Mouse (Mus musculus) brain, embryonic 18.5 days (tissue): ENCODE measurements around the gene C2cd4a.
A peak's percentile ranks its signal among the peaks of the same experiment; 100 is the strongest.

Experiments used
- DNase-seq: peaks from one replicate; pipeline ENCODE4 v3.0.0-alpha.2; 2012; ENCODE audit warnings: low read depth, low spot score

C2cd4a gene

DNA sequence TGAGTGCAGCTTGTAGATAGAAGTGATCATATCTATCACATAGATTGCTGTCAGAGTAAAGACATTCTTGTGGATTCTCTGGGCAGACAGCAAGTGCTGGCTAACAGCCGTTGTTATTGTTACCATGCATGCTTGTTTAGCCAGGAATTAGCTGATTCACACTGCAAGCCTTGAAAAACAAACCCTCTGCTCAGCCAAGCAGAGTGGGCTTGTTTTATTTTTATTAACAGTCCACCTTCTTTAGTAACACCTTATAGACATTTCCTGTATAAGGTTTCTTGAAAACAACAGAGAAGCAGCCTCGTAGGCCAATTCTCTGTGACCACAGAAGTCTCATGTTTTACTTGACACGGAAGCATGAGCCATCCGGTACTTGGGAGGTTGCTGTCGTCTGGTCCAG is 2.4 kb upstream of the C2cd4a start:
- DNase-seq: no peak

DNA sequence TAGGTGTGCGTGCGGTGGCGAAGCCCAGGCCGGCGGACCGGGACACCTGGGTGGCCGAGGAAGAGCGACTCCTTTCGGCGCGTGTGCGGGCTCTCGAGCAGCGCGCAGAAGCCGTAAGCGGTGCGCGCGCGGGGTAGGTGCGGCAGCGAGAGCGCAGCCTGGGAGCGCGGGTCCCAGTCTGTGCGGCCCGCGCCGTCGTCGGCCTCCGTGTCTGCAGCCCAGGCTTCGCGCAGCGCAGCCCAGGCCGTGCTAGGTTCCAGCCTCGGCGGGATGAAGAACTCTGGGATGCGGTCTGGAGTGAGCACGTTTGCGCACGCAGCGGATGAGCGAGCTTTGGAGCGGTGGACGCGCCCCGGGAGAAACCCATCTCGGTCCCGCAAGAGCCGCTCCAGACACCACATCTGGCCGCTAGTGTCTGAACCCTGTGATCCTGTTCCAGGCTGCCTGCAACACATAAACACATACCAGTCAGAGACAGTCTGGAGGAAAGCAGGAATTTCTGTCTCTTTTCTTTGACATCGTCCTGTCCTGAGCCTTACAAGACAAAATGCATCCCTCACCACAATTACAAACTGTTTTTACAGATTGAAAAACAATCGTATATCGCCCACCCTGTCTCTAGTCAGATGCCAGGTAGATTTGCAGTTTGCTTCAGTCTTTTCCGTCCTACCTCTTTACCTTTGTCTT is 628 bp downstream of the C2cd4a start:
- no peak for DNase-seq

DNA sequence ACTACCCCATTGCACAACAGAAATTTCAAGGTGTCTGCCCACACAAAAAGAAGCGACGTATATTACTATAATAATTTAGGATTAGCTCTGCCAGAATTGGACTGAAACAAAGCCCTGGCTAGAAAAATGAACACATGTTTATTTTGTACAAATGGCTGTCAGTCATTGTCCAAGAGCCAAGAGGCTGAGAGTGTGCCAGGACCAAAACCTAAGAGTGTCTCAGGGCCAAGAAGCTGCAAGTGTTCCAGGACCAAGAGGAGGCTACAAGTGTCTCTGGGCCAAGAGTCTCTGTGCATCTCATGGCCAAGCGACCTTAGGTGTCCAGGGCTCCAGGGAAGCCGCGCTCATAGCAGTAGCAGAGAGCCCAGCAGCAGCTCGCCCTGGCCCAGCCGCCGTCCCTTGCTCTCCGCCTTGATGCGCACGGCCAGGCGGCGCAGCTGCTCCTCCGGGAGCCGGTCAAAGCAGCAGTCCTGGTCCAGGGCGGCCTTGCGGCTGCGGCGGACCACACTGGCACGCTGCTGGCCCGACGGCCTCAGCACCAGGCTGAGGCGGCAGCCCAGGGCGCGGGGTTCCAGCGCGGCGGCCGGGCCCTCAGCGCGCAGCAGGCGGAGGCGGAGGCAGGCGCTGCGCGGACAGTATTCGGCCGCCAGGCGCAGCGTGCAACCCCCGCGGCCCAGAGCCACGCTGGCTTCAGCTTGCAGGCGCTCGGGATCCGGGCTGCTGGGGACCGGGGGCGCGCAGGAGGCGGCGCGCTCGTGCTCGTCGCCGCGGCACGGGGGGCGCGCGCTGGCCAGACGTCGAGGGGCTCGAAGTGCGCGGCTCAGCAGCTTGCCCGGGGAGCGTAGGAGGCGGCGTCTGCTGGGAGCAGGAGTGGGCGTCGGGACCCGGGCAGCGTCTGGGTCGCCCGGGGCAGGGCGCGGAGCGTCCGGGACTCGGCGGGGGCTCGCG is 1.4 kb downstream of the C2cd4a start:
- DNase-seq: no peak

DNA sequence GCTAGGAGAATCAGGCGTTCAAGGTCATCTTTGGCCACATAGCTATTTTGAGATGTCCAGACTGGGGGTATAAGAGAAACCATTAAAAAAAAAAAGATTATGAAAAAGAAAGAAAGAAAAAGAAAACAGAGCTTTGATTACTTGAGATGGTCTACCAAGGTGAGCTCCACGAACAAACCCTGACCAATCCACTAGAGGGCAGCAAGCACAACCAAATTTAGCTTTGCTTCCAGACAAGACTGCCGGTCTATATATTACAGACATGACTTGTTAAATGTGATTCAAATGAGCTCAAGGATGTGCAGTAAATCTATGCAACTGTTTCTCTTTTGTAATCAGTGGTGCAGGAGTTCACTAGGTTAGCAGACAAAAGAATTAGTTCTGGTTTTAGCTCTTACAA is 3.9 kb downstream of the C2cd4a start:
- DNase-seq: no peak

DNA sequence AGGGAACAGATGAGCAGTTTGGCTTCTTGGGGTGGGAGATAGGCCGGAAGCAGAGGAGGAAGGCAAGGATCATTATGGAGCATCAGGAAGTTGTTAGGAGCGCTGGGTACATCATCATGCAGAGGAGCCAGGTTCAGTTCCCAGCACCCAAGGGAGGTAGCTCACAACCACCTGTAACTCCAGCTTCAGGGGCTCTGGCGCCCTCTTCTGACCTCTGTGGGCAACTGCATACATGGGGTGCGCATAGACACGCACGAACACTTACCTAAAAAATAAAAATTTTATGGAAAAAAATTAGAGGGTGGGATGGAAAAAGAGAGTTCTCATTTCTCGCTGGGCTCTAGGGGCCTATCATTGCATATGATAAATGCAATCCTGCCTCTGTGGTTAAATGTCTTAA is 6.6 kb downstream of the C2cd4a start:
- DNase-seq: no peak

DNA sequence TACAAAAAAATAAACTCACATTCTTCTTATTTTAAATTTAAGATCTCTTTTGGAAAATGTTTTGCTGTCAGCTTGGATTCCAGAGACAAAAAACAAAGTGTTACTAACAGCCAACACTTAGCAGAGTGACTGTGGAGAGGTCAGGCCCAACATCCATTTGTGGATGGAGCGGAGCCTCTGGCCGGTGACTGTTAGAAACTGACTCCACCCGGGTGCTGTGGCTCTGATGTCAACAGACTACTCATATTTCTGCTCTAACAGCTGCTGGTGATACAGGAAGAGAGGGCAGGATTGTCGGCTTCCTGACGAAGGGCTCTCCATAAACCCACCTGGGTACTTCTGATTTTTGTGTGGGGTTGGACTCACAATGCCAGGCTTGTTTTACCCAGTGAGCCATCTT is 9.0 kb downstream of the C2cd4a start:
- no peak for DNase-seq

DNA sequence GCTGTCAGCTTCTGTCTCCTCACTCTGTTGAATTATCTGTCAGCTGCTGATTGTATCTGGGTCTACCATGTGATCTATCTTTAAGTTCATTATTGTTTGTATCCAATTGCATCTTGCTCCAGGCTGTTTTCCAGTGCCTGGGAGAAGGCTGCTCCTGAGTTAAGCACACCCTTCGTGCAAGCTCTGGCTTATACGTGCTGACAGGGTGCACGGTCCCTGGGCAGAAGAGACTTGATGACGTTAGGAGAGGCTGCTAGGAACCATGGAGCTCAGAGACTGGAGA is 13.5 kb downstream of the C2cd4a start:
- DNase-seq: no peak

DNA sequence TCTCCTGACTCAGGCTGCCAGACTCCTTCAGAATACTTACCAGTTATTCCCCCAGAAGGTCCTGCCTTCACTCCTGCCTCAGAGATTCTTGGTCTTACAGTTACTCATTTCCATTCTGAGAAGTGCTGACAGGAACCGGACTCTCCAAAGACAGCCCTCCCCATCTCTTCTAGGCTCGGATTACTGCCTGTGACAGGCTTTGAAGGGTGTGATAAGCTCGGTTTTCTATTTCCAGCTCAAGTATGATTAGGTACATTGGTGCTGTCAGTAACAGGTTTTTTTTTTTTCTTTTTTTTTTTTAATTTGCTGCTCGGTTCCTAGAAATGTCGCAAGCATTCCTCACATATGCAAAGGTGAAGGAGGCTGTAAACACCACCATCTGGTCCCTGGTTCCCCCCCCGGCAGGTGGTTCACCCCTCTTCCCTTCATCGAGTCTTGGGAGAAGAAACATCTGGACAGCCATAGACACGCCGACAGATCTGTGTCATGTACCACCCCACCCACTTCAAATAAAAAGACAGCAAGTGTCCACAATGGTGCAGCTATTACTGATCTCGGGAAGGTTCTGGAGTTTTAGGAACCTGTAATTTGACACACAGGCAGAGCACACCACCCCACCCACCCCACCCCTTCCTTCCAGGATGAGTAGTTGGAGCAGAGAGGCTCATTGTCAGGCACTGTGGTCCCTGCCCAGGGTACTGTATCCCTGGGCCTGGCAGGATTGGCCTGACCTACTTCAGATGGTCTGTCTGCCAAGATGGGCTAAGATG is 14.0 kb downstream of the C2cd4a start:
- DNase-seq: no peak

DNA sequence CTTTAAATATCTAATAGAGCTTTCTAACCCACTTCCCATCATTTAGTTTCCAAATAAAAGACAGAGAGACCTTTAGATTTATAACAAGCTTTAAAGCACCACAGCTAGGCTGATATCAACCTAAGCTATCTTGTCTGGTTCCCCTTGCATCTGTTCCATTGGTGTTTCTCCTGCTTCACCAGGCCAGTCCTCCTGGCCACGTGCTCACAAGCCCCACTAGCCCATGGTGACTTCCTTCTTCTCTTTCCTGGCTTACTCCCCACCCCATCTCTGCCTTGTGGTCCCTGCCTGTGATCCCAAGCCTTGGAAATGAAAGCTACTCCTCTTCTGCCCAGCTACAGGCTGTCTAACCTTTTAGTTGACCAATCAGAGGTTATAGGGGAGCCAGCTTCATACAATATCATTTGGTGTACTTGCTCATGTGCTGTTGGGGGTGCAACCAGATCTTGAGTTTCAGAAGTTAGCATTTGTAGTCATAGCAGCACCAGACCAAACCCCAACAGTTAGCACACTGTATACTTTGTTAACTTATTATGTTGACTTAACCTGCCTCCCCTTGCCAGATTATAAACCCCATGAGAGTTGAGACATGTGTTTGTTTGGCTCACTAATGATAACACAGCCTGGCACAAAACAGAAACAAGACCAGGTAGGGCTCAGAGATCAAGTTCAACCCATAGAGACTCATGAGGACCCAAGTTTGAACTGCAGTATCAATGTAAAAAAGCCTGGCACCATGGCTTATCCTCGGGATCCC is 15.8 kb downstream of the C2cd4a start:
- no peak for DNase-seq

DNA sequence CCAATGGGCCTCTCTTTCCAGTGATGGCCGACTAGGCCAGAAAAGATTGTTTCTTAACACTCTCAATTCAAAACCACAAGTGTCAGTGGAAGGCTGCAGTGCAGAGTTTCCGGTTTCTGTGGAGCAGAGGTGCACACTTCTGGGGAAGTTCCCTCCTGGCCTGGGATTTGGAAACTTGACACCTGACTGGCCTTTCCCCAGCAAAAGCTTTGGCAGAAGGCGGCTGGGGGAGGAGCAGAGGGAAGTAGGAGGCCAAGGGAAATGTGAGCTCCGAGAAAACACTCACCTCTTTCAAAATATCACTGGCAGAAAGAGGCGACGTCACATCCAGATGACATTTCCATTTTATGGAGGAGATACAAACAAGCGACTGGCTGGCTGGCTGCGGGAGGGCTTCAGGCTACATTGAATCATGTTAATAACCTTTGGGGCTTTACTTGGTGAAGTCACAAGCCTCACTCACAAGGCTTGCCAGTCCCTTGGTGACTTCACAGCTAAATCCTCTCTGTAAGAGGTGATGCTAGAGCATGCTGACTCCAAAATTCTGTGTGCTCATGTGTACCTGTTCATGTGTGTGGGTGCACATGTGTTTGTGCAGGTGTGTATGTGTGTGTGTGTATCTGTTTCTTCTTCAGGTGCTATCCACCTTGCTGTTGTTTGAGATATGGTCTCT is 18.3 kb downstream of the C2cd4a start:
- DNase-seq: no peak

DNA sequence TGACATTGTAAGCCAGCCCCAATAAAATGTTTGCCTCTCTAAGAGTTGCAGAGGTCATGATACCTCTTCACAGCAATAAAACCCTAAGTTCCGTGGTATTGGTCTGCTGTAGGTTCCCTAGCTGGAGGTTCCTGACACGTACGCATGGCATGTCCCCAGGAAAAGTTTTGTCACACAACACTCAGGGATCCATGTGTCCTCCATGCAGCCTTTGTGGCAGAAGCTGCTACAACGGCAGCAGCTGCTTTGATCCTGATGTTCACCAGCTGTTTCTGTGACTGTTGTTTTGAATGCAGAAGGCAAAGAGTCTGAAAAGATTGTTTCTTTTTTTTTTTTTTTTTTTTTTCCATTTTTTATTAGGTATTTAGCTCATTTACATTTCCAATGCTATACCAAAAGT is 19.0 kb downstream of the C2cd4a start:
- DNase-seq: no peak

DNA sequence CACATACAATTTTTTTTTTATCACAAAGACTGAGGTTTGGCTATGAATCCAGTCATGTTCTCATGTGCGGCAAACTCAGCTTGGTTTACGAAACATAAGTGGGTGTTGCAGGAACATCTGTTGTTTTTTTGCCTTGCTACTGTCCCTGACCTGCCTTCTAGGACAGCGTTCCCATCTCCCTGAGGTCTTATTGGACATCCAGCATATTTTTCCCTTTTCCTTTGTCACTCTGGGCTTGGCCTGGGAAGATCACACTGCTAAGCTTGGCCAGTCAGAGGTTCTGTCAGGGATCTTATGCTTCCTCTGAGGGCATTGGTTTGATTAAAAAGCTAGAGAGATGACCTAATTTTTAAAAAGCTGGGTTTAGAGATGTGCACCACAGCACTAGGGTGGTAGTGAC is 21.0 kb downstream of the C2cd4a start:
- DNase-seq: no peak

DNA sequence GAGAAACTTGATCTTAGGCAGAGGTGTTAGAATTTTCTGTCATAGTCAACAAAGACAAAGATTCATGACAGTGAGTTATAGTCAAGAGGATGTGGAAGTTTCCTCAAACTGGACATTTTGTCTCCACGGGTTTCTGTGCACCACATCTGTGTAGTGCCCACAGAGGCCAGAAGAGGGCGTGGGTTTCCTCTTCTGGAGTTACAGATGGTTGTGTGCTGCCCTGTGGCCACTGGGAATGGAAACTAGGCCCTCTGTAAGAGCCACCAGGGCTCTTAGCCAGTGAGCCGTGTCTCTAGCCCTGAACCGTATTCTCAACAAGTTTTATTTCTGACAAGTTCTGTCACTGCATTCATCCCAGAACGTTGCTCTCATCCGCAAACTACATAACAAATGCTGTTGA is 21.6 kb downstream of the C2cd4a start:
- DNase-seq: no peak

DNA sequence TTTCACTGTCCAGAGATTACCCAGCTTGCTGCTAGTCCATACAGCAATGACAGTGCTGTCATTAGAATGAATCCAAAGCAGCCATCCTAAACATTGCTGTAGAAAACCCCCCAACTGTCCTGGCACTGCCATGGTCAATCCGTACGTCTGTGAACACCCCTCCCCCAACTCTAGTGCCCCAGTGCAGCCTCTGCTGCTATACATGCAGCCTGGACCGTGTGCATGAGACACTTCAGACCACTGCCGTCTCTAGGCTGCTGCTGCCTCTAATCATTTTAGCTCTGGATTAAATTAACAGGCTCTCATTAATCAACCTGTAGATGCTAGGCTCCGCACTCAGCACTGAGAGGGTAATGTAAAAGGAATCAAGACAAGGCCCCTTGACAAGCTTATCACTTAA is 25.1 kb downstream of the C2cd4a start:
- no peak for DNase-seq

DNA sequence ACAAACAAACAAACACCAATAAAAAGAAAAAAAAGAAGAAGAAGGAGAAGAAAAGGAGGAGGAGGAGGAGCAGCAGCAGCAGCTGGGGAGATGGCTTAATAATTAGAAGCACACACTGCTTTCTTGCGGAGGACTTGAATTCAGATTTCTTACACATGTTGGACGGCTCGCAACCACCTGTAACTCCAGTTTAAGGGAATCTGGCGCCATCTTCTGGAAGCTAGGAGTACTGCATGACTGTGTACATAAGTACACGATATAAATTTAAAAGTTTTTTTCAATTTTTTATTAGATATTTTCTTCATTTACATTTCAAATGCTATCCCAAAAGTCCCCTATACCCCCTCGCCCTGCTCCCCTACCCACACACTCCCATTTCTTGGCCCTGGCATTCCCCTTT is 29.9 kb downstream of the C2cd4a start:
- DNase-seq: no peak

DNA sequence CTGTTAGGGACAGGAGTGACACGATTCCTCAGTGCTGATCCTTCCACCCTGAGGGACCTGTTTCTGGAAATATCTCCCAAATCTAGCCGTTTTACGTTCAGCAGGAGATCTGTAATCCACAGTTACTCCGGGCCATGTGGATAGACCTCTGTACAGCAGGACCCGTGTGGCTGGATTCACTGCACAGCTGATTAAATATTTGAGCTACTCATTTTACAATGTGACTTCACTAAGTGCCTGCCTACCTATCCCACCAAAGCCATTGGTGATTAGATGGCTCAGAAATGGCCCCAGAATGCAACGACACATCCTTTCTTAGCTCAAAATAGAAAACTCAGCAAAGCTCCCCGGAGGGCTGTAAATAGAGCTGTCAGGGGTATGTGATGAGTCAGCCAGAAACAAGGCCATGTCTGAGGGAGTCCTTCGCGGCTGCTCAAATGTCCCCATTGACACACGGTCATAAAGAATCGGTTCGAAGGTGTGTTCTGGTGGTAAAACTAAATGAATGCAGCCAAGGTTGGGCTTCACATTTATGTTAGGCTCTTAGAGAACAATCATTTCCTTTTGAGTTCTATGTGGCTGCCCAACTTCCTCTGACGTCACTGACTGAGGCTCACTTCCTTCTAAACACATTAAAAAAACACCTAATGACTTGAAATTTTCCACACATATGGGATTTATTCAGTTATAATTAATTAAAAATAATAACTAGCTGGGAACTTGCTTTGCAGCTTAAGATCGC is 32.9 kb downstream of the C2cd4a start:
- no peak for DNase-seq

DNA sequence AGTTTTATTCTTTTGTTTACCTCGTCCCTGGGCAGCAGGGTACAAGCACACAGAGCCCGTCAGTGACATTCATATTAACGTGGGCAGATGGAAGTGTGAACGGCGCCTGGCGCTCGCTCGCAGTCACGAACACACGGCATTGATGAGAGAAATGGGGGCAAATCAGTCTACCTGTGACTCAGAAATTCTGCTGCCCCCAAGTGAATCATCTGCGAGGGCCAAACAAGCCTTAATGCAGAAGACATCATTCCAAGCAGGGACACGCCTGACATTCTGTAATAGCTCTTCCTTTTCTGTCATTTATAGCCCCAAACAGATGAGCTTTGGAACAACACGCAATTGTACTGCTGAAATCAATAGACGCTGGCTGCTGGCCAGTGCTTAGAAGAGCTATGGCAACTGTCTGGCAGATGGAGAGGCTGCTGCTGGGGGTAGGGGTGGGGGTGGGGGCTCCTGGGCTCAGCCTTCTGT is 36.9 kb downstream of the C2cd4a start:
- peak; percentile 43 for DNase-seq

DNA sequence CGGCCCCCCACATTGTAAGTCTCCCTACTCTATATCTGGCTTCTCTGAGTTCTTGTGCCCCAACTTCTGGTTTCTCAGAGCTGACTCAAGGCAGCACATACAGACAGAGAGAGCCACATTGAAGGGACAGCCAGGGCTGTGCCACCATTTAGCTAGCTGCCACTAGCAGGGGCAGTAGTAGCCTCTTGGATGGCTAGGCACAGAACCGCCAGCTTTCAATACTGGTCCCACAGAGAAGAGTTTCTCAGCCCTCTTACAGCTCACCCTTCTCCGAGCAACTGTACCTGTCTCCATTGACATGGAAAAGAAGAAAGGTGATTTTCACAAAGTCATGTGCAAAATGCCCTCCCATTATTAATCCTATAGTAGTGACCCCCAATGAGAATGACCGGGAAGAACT is 37.5 kb downstream of the C2cd4a start:
- no peak for DNase-seq

DNA sequence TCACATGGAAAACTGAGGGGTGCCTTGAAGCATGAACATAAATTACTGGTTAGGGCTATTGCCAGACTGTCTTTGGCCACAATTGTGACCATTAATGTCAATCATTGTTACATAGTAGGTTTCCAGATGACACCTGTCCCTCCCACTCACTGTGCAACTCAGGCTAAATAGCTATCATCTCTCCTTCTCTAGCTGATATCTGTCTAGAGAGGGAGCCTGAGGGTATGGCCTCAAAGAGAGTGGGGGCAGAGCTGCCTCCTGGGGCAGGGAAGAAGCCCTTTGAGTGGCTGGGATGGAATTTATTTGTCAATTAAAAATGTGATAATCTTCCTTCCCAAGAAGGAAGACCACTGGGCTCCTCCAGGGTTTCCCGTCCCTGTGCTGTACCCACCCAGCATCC is 37.9 kb downstream of the C2cd4a start:
- no peak for DNase-seq

DNA sequence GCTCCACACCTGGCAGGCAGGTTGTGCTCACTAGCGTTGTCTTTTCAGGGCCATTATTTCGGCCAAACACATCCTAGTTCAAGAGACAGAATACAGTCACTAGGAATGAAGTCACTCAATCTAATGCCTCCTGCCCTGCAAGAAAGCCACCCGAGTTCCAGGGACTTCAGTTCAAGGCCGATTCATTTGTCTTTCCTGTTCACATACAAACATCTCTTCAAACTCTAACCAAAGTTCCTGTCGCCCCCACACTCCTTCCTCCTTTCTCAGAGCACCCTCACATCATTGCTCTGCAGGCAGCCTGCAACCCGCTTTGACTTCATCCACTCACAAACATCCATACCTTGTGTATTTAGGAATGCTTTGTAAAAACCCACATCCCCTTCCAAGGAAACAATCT is 38.6 kb downstream of the C2cd4a start:
- no peak for DNase-seq

DNA sequence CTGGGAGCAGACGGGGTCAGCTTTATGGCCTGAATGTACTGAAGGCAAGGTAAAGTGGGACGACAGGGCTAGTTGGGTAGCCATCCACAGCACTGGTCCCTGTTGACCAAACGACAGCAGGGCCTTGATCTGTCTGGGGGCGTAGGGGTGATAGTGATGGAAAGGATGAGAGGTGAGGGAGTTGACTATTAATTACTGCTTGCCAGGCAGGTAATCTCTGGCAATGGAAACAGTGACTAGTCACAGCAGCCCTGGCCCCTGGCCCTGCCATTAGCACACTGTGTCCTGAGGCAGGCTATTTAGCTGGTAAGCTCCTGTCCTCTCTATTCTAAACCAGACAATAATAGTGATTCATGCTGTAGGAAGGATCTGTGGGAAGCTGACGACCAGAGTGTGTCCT is 39.7 kb downstream of the C2cd4a start:
- DNase-seq: no peak
